14 mouse cellular contexts compared by ENCODE assay signal in genomic region chr6:122493799-122494472, GRCm38 (mm10). TPM values are rescaled to one million over a fixed set of nuclear protein-coding genes. Genes with fewer than 3 reads are reported as not detected.
DNase-seq lines count a peak whose midpoint lies in the region; ATAC-seq lines count a peak whose summit lies in the region.
"Had no signal": no experiment of that assay in that cellular context is flagged by ENCODE, and none has a peak within 500 bp of the region (broad histone marks: within the 10 kb centered on the region; RNA-seq: fewer than 3 reads in every experiment).

No protein-coding gene starts in this region.

- peak; percentile 32 for DNase-seq in adrenal gland, postnatal 14 days
- no peak for DNase-seq in adrenal gland, postnatal 10 days
- peak; percentile 35 for DNase-seq in hindbrain, embryonic 11.5 days (ENCODE audit: low spot score)
- no peak for DNase-seq in cerebellum, postnatal 36 days
- no peak for DNase-seq in right cerebral cortex, postnatal 14 days
- no peak for DNase-seq in left cerebral cortex, adult 18-20 months (ENCODE audit: low spot score in 2 of 2)
- DNase-seq: cerebellum, postnatal 25 days; kidney, adult 8-10 months; layer of hippocampus, postnatal 36 days had no signal

- H3K4me1 ChIP-seq in hindbrain, embryonic 11.5 days (replicated peaks; ENCODE audit: control insufficient read depth, insufficient read depth, low read length): peaks cover 7% of the 10 kb centered on the region; the same call in 1 of the 2 replicates
- peaks cover 54% of the 10 kb centered on the region for H3K4me1 ChIP-seq in midbrain, embryonic 13.5 days (replicated peaks)

- WGBS in hindbrain, embryonic 11.5 days: 28% methylated on average over 6 of the region's 6 CpGs
- WGBS in midbrain, embryonic 13.5 days: 17% methylated on average over 6 of the region's 6 CpGs

- no peak overlapping the region for H3K9ac ChIP-seq in hindbrain, embryonic 11.5 days (ENCODE audit: low read depth, low read length)
- no peak overlapping the region for H3K9ac ChIP-seq in midbrain, embryonic 13.5 days (replicated peaks)
- H3K9ac ChIP-seq: heart, embryonic 15.5 days; liver, embryonic 15.5 days had no signal

- H3K27ac ChIP-seq in hindbrain, embryonic 11.5 days (ENCODE audit: low read depth, low read length): no peak overlapping the region
- H3K27ac ChIP-seq in midbrain, embryonic 13.5 days: peak overlapping the region; percentile 83
- H3K27ac ChIP-seq: liver, embryonic 15.5 days had no signal

- ATAC-seq in common myeloid progenitor, adult 5-6 weeks (replicated peaks; ENCODE audit: low read depth, poor library complexity, severe bottlenecking): 0 out of 2 replicates have a peak, but pooled peaks have one; percentile 10
- no peak for ATAC-seq in hindbrain, embryonic 11.5 days (ENCODE audit: low FRiP score)
- no peak for ATAC-seq in midbrain, embryonic 13.5 days

- no peaks in the 10 kb centered on the region for H3K9me3 ChIP-seq in hindbrain, embryonic 11.5 days (ENCODE audit: control insufficient read depth, low read length)
- no peaks in the 10 kb centered on the region for H3K9me3 ChIP-seq in midbrain, embryonic 13.5 days
- H3K9me3 ChIP-seq: heart, embryonic 15.5 days; megakaryocyte, embryonic 14.5 days had no signal

- no peaks in the 10 kb centered on the region for H3K27me3 ChIP-seq in hindbrain, embryonic 11.5 days (ENCODE audit: control insufficient read depth, insufficient read depth, low read length)
- peaks cover 3% of the 10 kb centered on the region; the same call in 1 of the 2 replicates for H3K27me3 ChIP-seq in midbrain, embryonic 13.5 days

- no peak overlapping the region for H3K4me3 ChIP-seq in hindbrain, embryonic 11.5 days (ENCODE audit: low read depth, low read length)
- no peak overlapping the region for H3K4me3 ChIP-seq in midbrain, embryonic 13.5 days (replicated peaks)
- H3K4me3 ChIP-seq: heart, embryonic 15.5 days; liver, embryonic 15.5 days; megakaryocyte, embryonic 14.5 days had no signal

- no peak overlapping the region for H3K4me2 ChIP-seq in hindbrain, embryonic 11.5 days (replicated peaks; ENCODE audit: low read depth, low read length)
- no peak overlapping the region for H3K4me2 ChIP-seq in midbrain, embryonic 13.5 days (replicated peaks)
- H3K4me2 ChIP-seq: liver, embryonic 15.5 days had no signal

- no peaks in the 10 kb centered on the region for H3K36me3 ChIP-seq in hindbrain, embryonic 11.5 days (ENCODE audit: control insufficient read depth, insufficient read depth, low read length)
- no peaks in the 10 kb centered on the region for H3K36me3 ChIP-seq in midbrain, embryonic 13.5 days
- H3K36me3 ChIP-seq: heart, embryonic 15.5 days; liver, embryonic 15.5 days had no signal

RNA-seq across cellular contexts. Expression of gene Rimklb, which starts 4.6 kb away (rescaled TPM):
- 0.85 and 2.0 TPM in 2 replicates for total RNA-seq in adrenal gland, postnatal 14 days (2021)
- 1 to 10 TPM in 1 of 2 experiments, under 1 TPM in 1; 0.82 to 1.5 TPM for total RNA-seq in adrenal gland, postnatal 10 days (2021)
- total RNA-seq in common myeloid progenitor, adult 5-6 weeks (2017): not detected in 2 replicates
- polyA plus RNA-seq in hindbrain, embryonic 11.5 days (2014; fragmentation: Nextera tagmentation; extraction: Ambion mirVana): 62.1 and 63.4 TPM in 2 replicates
- 98.2 and 104 TPM in 2 replicates for polyA plus RNA-seq in midbrain, embryonic 13.5 days (2015; fragmentation: Nextera tagmentation; extraction: Ambion mirVana)
- 10 to 100 TPM; 56.3 to 59.9 TPM for total RNA-seq in left cerebral cortex, adult 18-20 months (2021)

RNA-seq across cellular contexts. Expression of gene Mfap5, which starts 11.7 kb away (rescaled TPM):
- 36.3 and 44.0 TPM in 2 replicates for total RNA-seq in adrenal gland, postnatal 14 days (2021)
- total RNA-seq in adrenal gland, postnatal 10 days (2021): 10 to 100 TPM; 53.9 to 57.8 TPM
- not detected in 2 replicates for total RNA-seq in common myeloid progenitor, adult 5-6 weeks (2017)
- polyA plus RNA-seq in hindbrain, embryonic 11.5 days (2014; fragmentation: Nextera tagmentation; extraction: Ambion mirVana): 1.2 and 1.6 TPM in 2 replicates
- 1.7 and 1.8 TPM in 2 replicates for polyA plus RNA-seq in midbrain, embryonic 13.5 days (2015; fragmentation: Nextera tagmentation; extraction: Ambion mirVana)
- total RNA-seq in left cerebral cortex, adult 18-20 months (2021): under 1 TPM; 0.40 to 0.96 TPM
- total RNA-seq: layer of hippocampus, postnatal 36 days had no signal

RNA-seq across cellular contexts. Expression of gene Aicda, which starts 59.7 kb away (rescaled TPM):
- total RNA-seq in adrenal gland, postnatal 14 days (2021): not detected in 2 replicates
- not detected for total RNA-seq in adrenal gland, postnatal 10 days (2021)
- total RNA-seq in common myeloid progenitor, adult 5-6 weeks (2017): not detected in 2 replicates
- polyA plus RNA-seq in hindbrain, embryonic 11.5 days (2014; fragmentation: Nextera tagmentation; extraction: Ambion mirVana): 0.11 TPM in 1 of 2 replicates, not detected in the other
- polyA plus RNA-seq in midbrain, embryonic 13.5 days (2015; fragmentation: Nextera tagmentation; extraction: Ambion mirVana): 0.34 and 0.47 TPM in 2 replicates
- total RNA-seq in left cerebral cortex, adult 18-20 months (2021): not detected
- total RNA-seq: layer of hippocampus, postnatal 36 days had no signal
- polyA plus RNA-seq: heart, embryonic 15.5 days; liver, embryonic 15.5 days had no signal

Comparison
In these comparisons a context has a peak if more than half of its experiments do, and no peak if none do; other contexts are left out.
1. DNase-seq: peak in adrenal gland, postnatal 14 days (single experiment) and hindbrain, embryonic 11.5 days (single experiment); none in adrenal gland, postnatal 10 days (single experiment), cerebellum, postnatal 36 days (0 of 2), right cerebral cortex, postnatal 14 days (single experiment) and left cerebral cortex, adult 18-20 months (0 of 2).
2. RNA of gene Rimklb, which starts 4.6 kb away (total RNA-seq): 56.3 to 59.9 TPM in left cerebral cortex, adult 18-20 months; 0.82 to 1.5 TPM in adrenal gland, postnatal 10 days, 0.85 to 2.0 TPM in adrenal gland, postnatal 14 days and not detected in common myeloid progenitor, adult 5-6 weeks; every median in the first group is over 10 times any median in the second.
3. RNA of gene Mfap5, which starts 11.7 kb away (total RNA-seq): 53.9 to 57.8 TPM in adrenal gland, postnatal 10 days and 36.3 to 44.0 TPM in adrenal gland, postnatal 14 days; 0.40 to 0.96 TPM in left cerebral cortex, adult 18-20 months and not detected in common myeloid progenitor, adult 5-6 weeks; every median in the first group is over 10 times any median in the second.